Mouse (Mus musculus): ENCODE results near the gene Ulk1. TPM values are rescaled to one million over a fixed set of nuclear protein-coding genes. Genes with fewer than 3 reads are reported as not detected.

The Ulk1 gene
- total and polyA plus RNA-seq, 2 experiments from 2014 or later = 21.1 to 69.8 TPM

GRCm38 (mm10) chr5:110831036-110831720 is 21.3 kb upstream of the Ulk1 start:
- TF ChIP-seq CTCF (IDR thresholded peaks at IDR 0.05) = no peak
- H3K4me1 ChIP-seq (ENCODE audit: insufficient read depth, low read length) = no peaks in the 10 kb centered on the region
- no peak overlapping the region for H3K4me2 ChIP-seq (ENCODE audit: low read depth, low read length, poor library complexity, severe bottlenecking)
- H3K36me3 ChIP-seq (ENCODE audit: insufficient read depth, low read length) = no peaks in the 10 kb centered on the region
- no peak overlapping the region for H3K27ac ChIP-seq (ENCODE audit: low read depth, low read length)
- DNase-seq (ENCODE audit: low spot score) = no peak
- no peaks in the 10 kb centered on the region for H3K27me3 ChIP-seq (ENCODE audit: insufficient read depth, low read length)
- H3K9me3 ChIP-seq (ENCODE audit: low read length) = no peaks in the 10 kb centered on the region
- ATAC-seq (ENCODE audit: low FRiP score) = no peak
- 87% methylated on average over 5 of the region's 5 CpGs for WGBS
- no peak overlapping the region for H3K4me3 ChIP-seq (ENCODE audit: low read depth, low read length)
- no peak overlapping the region for H3K9ac ChIP-seq (replicated peaks; ENCODE audit: low read length, poor library complexity, severe bottlenecking)

GRCm38 (mm10) chr5:110827576-110827975 is 17.7 kb upstream of the Ulk1 start:
- H3K27me3 ChIP-seq (ENCODE audit: insufficient read depth, low read length) = no peaks in the 10 kb centered on the region
- no peaks in the 10 kb centered on the region for H3K9me3 ChIP-seq (ENCODE audit: low read length)
- H3K4me3 ChIP-seq (ENCODE audit: low read depth, low read length) = no peak overlapping the region
- H3K4me1 ChIP-seq (ENCODE audit: insufficient read depth, low read length) = no peaks in the 10 kb centered on the region
- no peak overlapping the region for H3K9ac ChIP-seq (replicated peaks; ENCODE audit: low read length, poor library complexity, severe bottlenecking)
- TF ChIP-seq CTCF (IDR thresholded peaks at IDR 0.05) = no peak
- no peaks in the 10 kb centered on the region for H3K36me3 ChIP-seq (ENCODE audit: insufficient read depth, low read length)
- H3K4me2 ChIP-seq (ENCODE audit: low read depth, low read length, poor library complexity, severe bottlenecking) = no peak overlapping the region
- WGBS = 97% methylated on average over 5 of the region's 5 CpGs
- no peak for ATAC-seq (ENCODE audit: low FRiP score)
- DNase-seq (ENCODE audit: low spot score) = no peak
- H3K27ac ChIP-seq (ENCODE audit: low read depth, low read length) = no peak overlapping the region

GRCm38 (mm10) chr5:110826781-110827495 is 17.0 kb upstream of the Ulk1 start:
- Histone ChIP-seq H3K4me1 (ENCODE audit: insufficient read depth, low read length) (no peaks in the 10 kb centered on the region), H3K9me3 (ENCODE audit: low read length) (no peaks in the 10 kb centered on the region), H3K27ac (ENCODE audit: low read depth, low read length) (no peak overlapping the region), H3K27me3 (ENCODE audit: insufficient read depth, low read length) (no peaks in the 10 kb centered on the region), H3K4me3 (ENCODE audit: low read depth, low read length) (no peak overlapping the region), H3K9ac (replicated peaks; ENCODE audit: low read length, poor library complexity, severe bottlenecking) (no peak overlapping the region), H3K36me3 (ENCODE audit: insufficient read depth, low read length) (no peaks in the 10 kb centered on the region), H3K4me2 (ENCODE audit: low read depth, low read length, poor library complexity, severe bottlenecking) (no peak overlapping the region)
- DNase-seq (ENCODE audit: low spot score) (no peak), ATAC-seq (ENCODE audit: low FRiP score) (no peak)
- 90% methylated on average over 8 of the region's 8 CpGs for WGBS
- no peak for TF ChIP-seq CTCF (IDR thresholded peaks at IDR 0.05)

- no peaks in the 10 kb centered on the region for H3K27me3 ChIP-seq (ENCODE audit: insufficient read depth, low read length)
- H3K4me3 ChIP-seq (ENCODE audit: low read depth, low read length) = no peak overlapping the region
- no peak overlapping the region for H3K27ac ChIP-seq (ENCODE audit: low read depth, low read length)
- 89% methylated on average over 4 of the region's 4 CpGs for WGBS
- no peak overlapping the region for H3K9ac ChIP-seq (replicated peaks; ENCODE audit: low read length, poor library complexity, severe bottlenecking)
- H3K4me1 ChIP-seq (ENCODE audit: insufficient read depth, low read length) = no peaks in the 10 kb centered on the region
- H3K36me3 ChIP-seq (ENCODE audit: insufficient read depth, low read length) = no peaks in the 10 kb centered on the region
- no peaks in the 10 kb centered on the region for H3K9me3 ChIP-seq (ENCODE audit: low read length)
- ATAC-seq (ENCODE audit: low FRiP score) (no peak), DNase-seq (ENCODE audit: low spot score) (no peak)
- no peak for TF ChIP-seq CTCF (IDR thresholded peaks at IDR 0.05)
- no peak overlapping the region for H3K4me2 ChIP-seq (ENCODE audit: low read depth, low read length, poor library complexity, severe bottlenecking)
Observed at GRCm38 (mm10) chr5:110824421-110824820, 14.5 kb upstream of the Ulk1 start.

- Histone ChIP-seq H3K4me1 (ENCODE audit: insufficient read depth, low read length) (peaks cover 5% of the 10 kb centered on the region; the same call in 1 of the 2 replicates), H3K36me3 (ENCODE audit: insufficient read depth, low read length) (0 out of 2 replicates have a peak, but pooled peaks cover 3% of the 10 kb centered on the region), H3K4me3 (ENCODE audit: low read depth, low read length) (peak overlapping the region; percentile 92), H3K4me2 (ENCODE audit: low read depth, low read length, poor library complexity, severe bottlenecking) (peak overlapping the region; percentile 99), H3K9me3 (ENCODE audit: low read length) (no peaks in the 10 kb centered on the region), H3K27ac (ENCODE audit: low read depth, low read length) (peak overlapping the region; percentile 77), H3K9ac (replicated peaks; ENCODE audit: low read length, poor library complexity, severe bottlenecking) (peak overlapping the region; percentile 88), H3K27me3 (ENCODE audit: insufficient read depth, low read length) (no peaks in the 10 kb centered on the region)
- no peak for TF ChIP-seq CTCF (IDR thresholded peaks at IDR 0.05)
- 2% methylated on average over 27 of the region's 27 CpGs for WGBS
- DNase-seq (ENCODE audit: low spot score) (no peak), ATAC-seq (ENCODE audit: low FRiP score) (no peak)
Observed at GRCm38 (mm10) chr5:110808821-110809666, 853 bp downstream of the Ulk1 start.

Data from midbrain, postnatal 0 days (tissue).